Mouse (Mus musculus) midbrain, embryonic 11.5 days (tissue): Measurements from ENCODE around the gene Abca4. TPM values are rescaled to one million over a fixed set of nuclear protein-coding genes. Genes with fewer than 3 reads are reported as not detected.
A peak's percentile ranks its signal among the peaks of the same experiment; 100 is the strongest.

Source experiments
- ATAC-seq: fragments of 200-750 bp; cut with Nextera tagmentation; 2 replicates; pipeline ENCODE4 v1.8.0; 2017; ENCODE audit warnings: moderate TSS enrichment, moderate library complexity; ENCODE audit not compliant: low FRiP score
- DNase-seq: peaks from one replicate; pipeline ENCODE4 v3.0.0; 2015; ENCODE audit warnings: low spot score; ENCODE audit errors: missing footprints
- H3K27ac ChIP-seq: fragments of 300-500 bp; sonication (generic); 2 replicates; pipeline ENCODE4 v1.5.1; 2014; ENCODE audit warnings: low read depth, low read length
- H3K27me3 ChIP-seq: fragments of 300-500 bp; sonication (generic); 2 replicates; pipeline ENCODE4 v1.6.1; 2014; ENCODE audit warnings: mild to moderate bottlenecking, low read length, moderate library complexity, mixed read lengths; ENCODE audit not compliant: control insufficient read depth, insufficient read depth
- H3K36me3 ChIP-seq: fragments of 300-500 bp; sonication (generic); 2 replicates; pipeline ENCODE4 v1.6.1; 2014; ENCODE audit warnings: mild to moderate bottlenecking, low read length, moderate library complexity, mixed read lengths; ENCODE audit not compliant: control insufficient read depth, insufficient read depth
- H3K4me1 ChIP-seq: fragments of 300-500 bp; sonication (generic); 2 replicates; pipeline ENCODE4 v1.6.1; 2014; ENCODE audit warnings: low read length; ENCODE audit not compliant: control insufficient read depth, insufficient read depth
- H3K4me2 ChIP-seq: fragments of 300-500 bp; sonication (generic); 2 replicates; pipeline ENCODE4 v1.6.1; 2014; ENCODE audit warnings: mild to moderate bottlenecking, moderate library complexity
- H3K4me3 ChIP-seq: fragments of 300-500 bp; sonication (generic); 2 replicates; pipeline ENCODE4 v1.5.1; 2014; ENCODE audit warnings: low read depth, low read length
- H3K9ac ChIP-seq: fragments of 300-500 bp; sonication (generic); 2 replicates; pipeline ENCODE4 v1.6.1; 2014; ENCODE audit warnings: low read length
- H3K9me3 ChIP-seq: fragments of 300-500 bp; sonication (generic); 2 replicates; pipeline ENCODE4 v1.6.1; 2016; ENCODE audit warnings: low read length; ENCODE audit not compliant: control insufficient read depth
- WGBS: fragments of 180-500 bp; shearing (Covaris S2); extraction: QIAGEN DNeasy Blood & Tissue Kit; methylation state at CpG from one replicate; pipeline ENCODE4 v1.1.7; 2014; 5-methylcytosine and 5-hydroxymethylcytosine counted together
- polyA plus RNA-seq: library from polyadenylated mRNA; unstranded; fragments of >200 nt; fragmentation: Nextera tagmentation; extraction: Ambion mirVana; gene quantifications from 2 replicates; pipeline ENCODE4 v1.2.1, GENCODE M21; 2014

Gene Abca4
- polyA plus RNA-seq, 1 experiment from 2014 or later: 2.2 TPM

DNA sequence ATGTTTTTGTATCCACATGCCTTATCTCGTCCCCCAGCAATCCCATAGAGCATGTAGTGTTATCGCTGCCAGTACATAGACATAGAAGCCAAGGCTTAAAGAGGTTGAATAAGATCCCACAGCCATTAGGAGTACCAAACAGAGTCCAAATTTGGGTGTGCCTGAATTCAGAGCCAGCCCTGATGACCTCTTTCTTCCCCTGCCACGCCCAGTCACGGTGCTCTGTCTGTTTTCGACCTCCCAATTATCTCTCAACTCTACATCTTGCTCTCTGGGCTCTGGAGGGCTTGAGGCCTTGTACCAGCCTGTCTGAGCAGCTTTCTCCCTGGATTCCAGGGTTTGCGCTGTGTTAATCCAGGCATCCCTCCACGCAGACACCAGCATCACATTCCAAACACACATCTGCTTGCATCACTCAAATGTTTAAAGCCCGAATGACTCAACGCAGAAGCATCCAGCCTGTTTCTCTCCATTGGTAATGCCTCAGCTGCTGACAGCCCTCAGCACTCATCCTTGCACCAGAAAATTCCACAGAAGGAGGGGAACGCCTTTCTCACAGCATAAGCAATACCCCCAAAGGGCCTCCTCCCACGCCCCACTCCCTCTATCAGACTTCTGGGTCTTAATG lies 43.9 kb downstream of the Abca4 start:
- WGBS: 82% methylated on average over 11 of the region's 11 CpGs
- Histone ChIP-seq H3K36me3 (no peaks in the 10 kb centered on the region), H3K9ac (no peak overlapping the region), H3K9me3 (no peaks in the 10 kb centered on the region), H3K4me1 (peaks cover 8% of the 10 kb centered on the region), H3K27ac (no peak overlapping the region), H3K4me3 (no peak overlapping the region), H3K27me3 (peaks cover 24% of the 10 kb centered on the region), H3K4me2 (no peak overlapping the region)
- DNase-seq (no peak), ATAC-seq (no peak)

DNA sequence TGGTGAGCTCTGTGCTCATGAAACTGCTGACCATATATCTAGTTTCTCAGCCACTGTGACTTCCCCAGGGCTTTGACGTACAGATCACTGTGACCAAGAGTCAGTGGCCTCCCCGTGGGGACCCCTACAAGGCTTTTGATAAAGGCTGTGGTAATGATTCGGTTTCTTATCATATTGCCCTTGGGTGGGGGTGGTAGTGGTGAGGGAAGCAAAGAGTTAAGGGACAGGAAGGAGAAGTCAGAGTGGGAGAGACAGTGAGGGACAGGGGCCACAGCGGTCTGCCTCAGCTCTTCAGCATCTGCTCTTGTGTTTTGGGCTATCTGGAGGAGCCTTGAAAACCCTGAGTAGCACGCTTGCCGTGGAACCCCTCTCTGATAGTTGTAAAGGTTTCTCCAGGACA lies 46.1 kb downstream of the Abca4 start:
- 84% methylated on average over 6 of the region's 6 CpGs for WGBS
- ATAC-seq: no peak
- Histone ChIP-seq H3K4me2 (no peak overlapping the region), H3K27me3 (peaks cover 15% of the 10 kb centered on the region), H3K27ac (no peak overlapping the region), H3K4me1 (peaks cover 6% of the 10 kb centered on the region), H3K9ac (no peak overlapping the region), H3K36me3 (no peaks in the 10 kb centered on the region), H3K9me3 (no peaks in the 10 kb centered on the region), H3K4me3 (no peak overlapping the region)
- DNase-seq: no peak

DNA sequence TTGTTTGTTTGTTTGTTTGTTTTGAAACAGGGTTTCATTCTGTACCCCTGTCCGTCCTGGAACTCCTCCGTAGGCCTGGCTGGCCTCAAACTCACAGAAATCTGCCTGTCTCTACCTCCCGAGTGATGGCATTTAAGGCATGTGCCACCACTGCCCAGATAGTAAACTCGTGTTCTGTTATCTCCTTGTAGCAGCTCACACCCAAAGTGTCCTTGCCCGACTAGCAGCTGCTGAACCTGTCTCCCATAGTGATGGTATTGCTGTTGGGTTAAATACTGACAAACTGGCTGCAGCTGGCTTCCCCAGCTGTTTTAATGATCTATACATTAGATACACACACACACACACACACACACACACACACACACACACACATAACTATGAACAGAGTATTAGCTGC lies 55.5 kb downstream of the Abca4 start:
- H3K4me1 ChIP-seq: no peaks in the 10 kb centered on the region
- no peak for DNase-seq
- no peak for ATAC-seq
- WGBS: 82% methylated on average over 5 of the region's 5 CpGs
- no peak overlapping the region for H3K4me2 ChIP-seq
- H3K27ac ChIP-seq: no peak overlapping the region
- no peaks in the 10 kb centered on the region for H3K9me3 ChIP-seq
- no peaks in the 10 kb centered on the region for H3K36me3 ChIP-seq
- no peak overlapping the region for H3K9ac ChIP-seq
- no peaks in the 10 kb centered on the region for H3K27me3 ChIP-seq
- no peak overlapping the region for H3K4me3 ChIP-seq

DNA sequence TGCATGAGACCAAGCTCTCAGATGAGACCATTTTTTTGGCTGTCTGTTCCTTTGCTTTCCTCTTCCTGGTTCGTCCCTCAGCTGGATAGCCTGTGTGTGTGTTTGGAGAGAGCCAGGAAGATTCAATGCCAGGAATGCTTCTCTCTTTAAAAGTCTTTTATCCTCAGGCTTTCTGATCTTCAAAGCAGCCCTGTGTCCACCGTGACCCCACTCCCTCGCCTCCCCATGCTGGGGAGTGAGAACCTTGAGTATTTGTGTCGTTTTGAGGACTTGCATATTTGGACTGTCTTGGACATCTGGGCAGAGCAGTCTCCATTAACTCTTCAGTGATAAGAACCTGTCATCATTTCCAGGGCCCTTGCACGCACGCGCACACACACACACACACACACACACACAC lies 57.8 kb downstream of the Abca4 start:
- Histone ChIP-seq H3K9me3 (no peaks in the 10 kb centered on the region), H3K27ac (no peak overlapping the region), H3K9ac (no peak overlapping the region), H3K4me2 (no peak overlapping the region), H3K4me3 (no peak overlapping the region), H3K4me1 (no peaks in the 10 kb centered on the region), H3K36me3 (no peaks in the 10 kb centered on the region), H3K27me3 (no peaks in the 10 kb centered on the region)
- no peak for ATAC-seq
- 71% methylated on average over 7 of the region's 7 CpGs for WGBS
- DNase-seq: no peak

DNA sequence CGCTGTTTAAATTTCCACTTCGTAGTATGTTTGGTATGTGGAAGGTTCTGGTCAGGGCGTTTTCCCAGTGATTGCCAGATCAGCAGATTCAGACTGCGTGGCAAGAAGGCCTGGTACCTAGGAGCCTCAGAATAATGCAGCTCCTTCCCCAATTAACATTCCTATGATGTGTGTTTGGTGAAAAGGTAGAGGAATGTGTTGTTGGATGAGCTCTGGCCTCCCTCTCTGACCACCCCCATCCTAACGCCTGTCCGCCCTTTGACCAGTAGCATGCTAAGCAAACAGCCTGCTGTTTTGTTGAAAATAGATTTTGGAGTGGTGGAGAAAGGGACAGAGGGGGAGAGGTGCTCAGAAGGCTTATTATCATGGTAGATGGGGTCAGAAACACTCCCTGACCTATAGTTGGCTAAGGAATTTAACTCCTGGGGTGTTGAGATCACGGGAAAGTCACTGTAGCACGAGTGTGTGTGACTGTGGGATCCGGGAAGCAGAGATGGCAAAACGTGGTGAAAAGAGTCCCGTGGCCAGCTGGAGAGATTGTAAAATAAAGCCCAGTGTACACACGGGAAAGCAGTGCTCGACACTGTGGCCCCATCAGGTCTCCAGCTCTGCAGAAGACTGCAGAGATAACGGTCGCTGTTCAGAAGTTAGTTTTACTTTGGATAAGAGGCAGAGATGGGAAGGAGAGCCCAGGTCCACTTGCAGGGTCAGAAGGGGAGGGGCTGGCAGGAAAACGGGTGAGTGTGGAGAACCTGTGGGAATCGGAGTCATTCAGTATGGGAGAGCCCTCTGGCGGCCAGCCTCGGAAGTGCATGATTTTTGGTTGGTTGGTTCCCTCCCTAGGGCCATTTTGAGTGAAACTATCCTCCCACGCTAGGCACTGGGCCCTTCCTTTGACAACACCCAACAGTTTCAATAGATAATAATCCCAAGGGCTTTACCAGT lies 59.9 kb downstream of the Abca4 start:
- no peak overlapping the region; the same call in 1 of the 2 replicates for H3K4me2 ChIP-seq
- H3K9me3 ChIP-seq: no peaks in the 10 kb centered on the region
- DNase-seq (peak; percentile 99), ATAC-seq (peak; percentile 75)
- WGBS: 31% methylated on average over 20 of the region's 20 CpGs
- no peaks in the 10 kb centered on the region for H3K27me3 ChIP-seq
- no peak overlapping the region for H3K4me3 ChIP-seq
- H3K4me1 ChIP-seq: no peaks in the 10 kb centered on the region
- H3K9ac ChIP-seq: no peak overlapping the region
- H3K36me3 ChIP-seq: no peaks in the 10 kb centered on the region
- no peak overlapping the region for H3K27ac ChIP-seq

DNA sequence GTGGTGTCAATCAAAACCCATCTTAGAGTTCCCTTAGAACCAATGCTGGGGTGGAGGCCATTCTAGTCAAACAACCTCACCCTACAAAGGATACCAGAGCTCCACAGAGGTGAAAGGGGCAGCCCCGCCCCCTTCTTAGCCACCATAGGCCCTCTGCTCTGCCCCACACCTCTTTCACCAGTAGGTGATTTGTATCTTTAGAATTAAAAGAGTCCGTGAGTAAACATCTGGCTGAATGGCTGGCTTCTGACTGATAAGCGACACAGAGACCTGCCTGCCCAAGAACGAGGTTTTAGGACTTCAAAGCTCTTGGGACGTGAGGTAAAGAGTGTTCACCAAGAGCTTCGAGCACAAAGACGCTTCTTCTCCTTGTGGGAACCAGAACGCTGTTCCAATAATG lies 62.7 kb downstream of the Abca4 start:
- 83% methylated on average over 8 of the region's 8 CpGs for WGBS
- DNase-seq: no peak

DNA sequence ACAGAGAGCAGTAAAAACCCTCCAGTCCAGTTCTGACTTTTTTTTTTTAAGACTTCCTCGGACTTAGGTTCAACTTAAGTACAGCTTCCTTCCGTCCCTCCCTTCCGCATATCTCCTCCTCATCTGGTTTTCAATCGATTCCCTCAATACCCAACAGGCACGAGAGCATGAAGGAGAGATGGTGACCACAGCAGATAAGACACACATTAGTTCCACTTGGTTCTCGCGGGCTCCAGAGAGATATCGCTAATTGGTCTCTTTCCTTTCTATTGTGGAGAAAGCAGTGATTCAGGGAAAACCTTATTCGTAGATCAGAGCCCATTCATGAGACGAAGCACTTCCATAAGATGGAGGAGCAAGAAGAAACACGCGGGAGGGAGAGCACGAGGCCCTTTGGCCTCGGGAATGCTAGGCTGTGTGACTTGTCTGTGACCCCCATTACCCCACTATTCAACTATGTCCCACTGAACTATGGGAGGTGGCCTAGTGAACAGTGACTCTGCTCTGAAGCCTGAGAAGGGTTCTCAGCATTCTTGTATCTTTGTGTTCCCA lies 63.5 kb downstream of the Abca4 start:
- ATAC-seq (no peak), DNase-seq (no peak)
- no peaks in the 10 kb centered on the region for H3K27me3 ChIP-seq
- H3K27ac ChIP-seq: no peak overlapping the region
- H3K9me3 ChIP-seq: no peaks in the 10 kb centered on the region
- no peak overlapping the region for H3K4me3 ChIP-seq
- no peaks in the 10 kb centered on the region for H3K36me3 ChIP-seq
- no peaks in the 10 kb centered on the region for H3K4me1 ChIP-seq
- 90% methylated on average over 14 of the region's 14 CpGs for WGBS
- no peak overlapping the region for H3K4me2 ChIP-seq
- no peak overlapping the region for H3K9ac ChIP-seq

More for the DNA sequence above, 62.7 kb downstream of the Abca4 start:
- no peak overlapping the region for H3K4me2 ChIP-seq
- H3K4me1 ChIP-seq: no peaks in the 10 kb centered on the region
- H3K27me3 ChIP-seq: no peaks in the 10 kb centered on the region
- H3K4me3 ChIP-seq: no peak overlapping the region
- no peak overlapping the region for H3K27ac ChIP-seq
- H3K36me3 ChIP-seq: no peaks in the 10 kb centered on the region
- no peaks in the 10 kb centered on the region for H3K9me3 ChIP-seq
- no peak for ATAC-seq
- H3K9ac ChIP-seq: no peak overlapping the region

DNA sequence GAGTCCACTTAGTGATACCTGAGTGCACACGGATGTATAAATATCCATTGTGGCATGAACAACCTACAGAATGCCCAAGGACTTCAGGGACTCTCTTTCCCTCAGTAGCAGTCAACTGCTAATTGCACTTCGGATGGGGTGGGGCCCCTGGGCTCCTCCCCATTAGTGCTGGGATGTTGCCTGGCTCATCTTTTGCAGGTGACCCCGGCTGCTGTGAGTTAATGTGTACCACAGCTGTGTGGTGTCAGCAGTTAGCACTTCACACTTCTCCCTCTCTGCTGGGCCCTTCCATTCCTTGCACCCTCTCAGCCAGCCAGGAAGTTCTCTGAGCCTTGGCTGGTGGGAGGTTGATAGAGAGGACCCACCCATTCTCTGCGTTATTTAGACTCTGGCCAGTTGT lies 65.2 kb downstream of the Abca4 start:
- Histone ChIP-seq H3K4me2 (no peak overlapping the region), H3K27ac (no peak overlapping the region), H3K27me3 (no peaks in the 10 kb centered on the region)

More for the DNA sequence above, 65.2 kb downstream of the Abca4 start:
- Histone ChIP-seq H3K4me1 (no peaks in the 10 kb centered on the region), H3K9ac (no peak overlapping the region), H3K36me3 (no peaks in the 10 kb centered on the region), H3K9me3 (no peaks in the 10 kb centered on the region), H3K4me3 (no peak overlapping the region)
- no peak for ATAC-seq
- 88% methylated on average over 4 of the region's 4 CpGs for WGBS
- no peak for DNase-seq
